Mouse (Mus musculus): ENCODE measurements around the gene Alg3. TPM values are rescaled to one million over a fixed set of nuclear protein-coding genes. Genes with fewer than 3 reads are reported as not detected.

Alg3 gene
- polyA plus RNA-seq, 1 experiment from 2014 or later: 47.3 TPM

DNA sequence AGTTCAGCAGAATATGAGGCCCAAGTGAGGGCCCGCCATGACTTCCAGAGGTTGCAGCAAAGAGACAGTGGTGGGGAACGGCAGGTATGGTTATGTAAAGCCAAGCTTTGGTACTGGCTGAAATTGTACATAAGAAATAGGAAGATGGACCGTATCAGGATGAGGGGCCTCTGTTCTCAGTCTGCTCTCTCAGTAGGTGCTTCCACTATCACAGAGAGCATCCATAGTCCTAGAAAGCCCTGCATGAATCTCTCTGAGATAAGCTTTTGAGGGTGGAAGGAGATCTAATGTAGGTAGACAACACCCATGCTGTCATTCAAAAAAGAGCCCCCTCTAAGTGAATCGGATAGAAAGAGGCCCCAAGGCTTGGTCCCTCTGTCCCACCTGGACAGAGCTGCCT lies 15.8 kb downstream of the Alg3 start:
- Histone ChIP-seq H3K27me3 (ENCODE audit: control insufficient read depth, insufficient read depth, low read length) (peaks cover 18% of the 10 kb centered on the region), H3K9ac (replicated peaks; ENCODE audit: low read length) (no peak overlapping the region), H3K27ac (replicated peaks; ENCODE audit: low read depth, low read length) (no peak overlapping the region), H3K4me1 (ENCODE audit: control insufficient read depth, insufficient read depth, low read length) (no peaks in the 10 kb centered on the region), H3K9me3 (replicated peaks; ENCODE audit: control insufficient read depth, low read length) (no peaks in the 10 kb centered on the region), H3K4me2 (ENCODE audit: low read depth, low read length) (no peak overlapping the region), H3K36me3 (replicated peaks; ENCODE audit: control insufficient read depth, insufficient read depth, low read depth, low read length) (no peaks in the 10 kb centered on the region), H3K4me3 (ENCODE audit: low read depth, low read length) (no peak overlapping the region)
- no peak for DNase-seq (ENCODE audit: low spot score)
- 85% methylated on average over 4 of the region's 4 CpGs for WGBS
- no peak for ATAC-seq (replicated peaks; ENCODE audit: insufficient number of reproducible peaks, low FRiP score, low TSS enrichment, low read depth)

- Histone ChIP-seq H3K27ac (replicated peaks; ENCODE audit: low read depth, low read length) (no peak overlapping the region), H3K9ac (replicated peaks; ENCODE audit: low read length) (no peak overlapping the region), H3K4me2 (ENCODE audit: low read depth, low read length) (no peak overlapping the region), H3K4me3 (ENCODE audit: low read depth, low read length) (no peak overlapping the region), H3K36me3 (replicated peaks; ENCODE audit: control insufficient read depth, insufficient read depth, low read depth, low read length) (no peaks in the 10 kb centered on the region), H3K9me3 (replicated peaks; ENCODE audit: control insufficient read depth, low read length) (no peaks in the 10 kb centered on the region), H3K4me1 (ENCODE audit: control insufficient read depth, insufficient read depth, low read length) (0 out of 2 replicates have a peak, but pooled peaks cover 3% of the 10 kb centered on the region), H3K27me3 (ENCODE audit: control insufficient read depth, insufficient read depth, low read length) (peaks cover 24% of the 10 kb centered on the region)
- 81% methylated on average over 7 of the region's 7 CpGs for WGBS
- DNase-seq (ENCODE audit: low spot score): no peak
- no peak for ATAC-seq (replicated peaks; ENCODE audit: insufficient number of reproducible peaks, low FRiP score, low TSS enrichment, low read depth)
Observed at GRCm38 (mm10) chr16:20595060-20595673, 16.4 kb downstream of the Alg3 start.

GRCm38 (mm10) chr16:20591076-20591705 lies 20.3 kb downstream of the Alg3 start:
- Histone ChIP-seq H3K9ac (replicated peaks; ENCODE audit: low read length) (no peak overlapping the region), H3K4me3 (ENCODE audit: low read depth, low read length) (peak overlapping the region; percentile 42), H3K36me3 (replicated peaks; ENCODE audit: control insufficient read depth, insufficient read depth, low read depth, low read length) (no peaks in the 10 kb centered on the region), H3K9me3 (replicated peaks; ENCODE audit: control insufficient read depth, low read length) (no peaks in the 10 kb centered on the region), H3K4me2 (ENCODE audit: low read depth, low read length) (peak overlapping the region; percentile 89), H3K27me3 (ENCODE audit: control insufficient read depth, insufficient read depth, low read length) (peaks cover 38% of the 10 kb centered on the region), H3K4me1 (ENCODE audit: control insufficient read depth, insufficient read depth, low read length) (0 out of 2 replicates have a peak, but pooled peaks cover 3% of the 10 kb centered on the region), H3K27ac (replicated peaks; ENCODE audit: low read depth, low read length) (no peak overlapping the region)
- ATAC-seq (replicated peaks; ENCODE audit: insufficient number of reproducible peaks, low FRiP score, low TSS enrichment, low read depth) (no peak), DNase-seq (ENCODE audit: low spot score) (peak; percentile 9)
- 4% methylated on average over 48 of the region's 48 CpGs for WGBS

GRCm38 (mm10) chr16:20590680-20591038 lies 20.9 kb downstream of the Alg3 start:
- ATAC-seq (replicated peaks; ENCODE audit: insufficient number of reproducible peaks, low FRiP score, low TSS enrichment, low read depth) (0 out of 2 replicates have a peak, but pooled peaks have one; percentile 14), DNase-seq (ENCODE audit: low spot score) (no peak)
- Histone ChIP-seq H3K4me3 (ENCODE audit: low read depth, low read length) (peak overlapping the region; percentile 42), H3K4me1 (ENCODE audit: control insufficient read depth, insufficient read depth, low read length) (0 out of 2 replicates have a peak, but pooled peaks cover 3% of the 10 kb centered on the region), H3K36me3 (replicated peaks; ENCODE audit: control insufficient read depth, insufficient read depth, low read depth, low read length) (no peaks in the 10 kb centered on the region), H3K27ac (replicated peaks; ENCODE audit: low read depth, low read length) (no peak overlapping the region), H3K4me2 (ENCODE audit: low read depth, low read length) (peak overlapping the region; percentile 89), H3K9ac (replicated peaks; ENCODE audit: low read length) (no peak overlapping the region; the same call in 1 of the 2 replicates), H3K27me3 (ENCODE audit: control insufficient read depth, insufficient read depth, low read length) (peaks cover 38% of the 10 kb centered on the region), H3K9me3 (replicated peaks; ENCODE audit: control insufficient read depth, low read length) (no peaks in the 10 kb centered on the region)
- 2% methylated on average over 17 of the region's 17 CpGs for WGBS

DNA sequence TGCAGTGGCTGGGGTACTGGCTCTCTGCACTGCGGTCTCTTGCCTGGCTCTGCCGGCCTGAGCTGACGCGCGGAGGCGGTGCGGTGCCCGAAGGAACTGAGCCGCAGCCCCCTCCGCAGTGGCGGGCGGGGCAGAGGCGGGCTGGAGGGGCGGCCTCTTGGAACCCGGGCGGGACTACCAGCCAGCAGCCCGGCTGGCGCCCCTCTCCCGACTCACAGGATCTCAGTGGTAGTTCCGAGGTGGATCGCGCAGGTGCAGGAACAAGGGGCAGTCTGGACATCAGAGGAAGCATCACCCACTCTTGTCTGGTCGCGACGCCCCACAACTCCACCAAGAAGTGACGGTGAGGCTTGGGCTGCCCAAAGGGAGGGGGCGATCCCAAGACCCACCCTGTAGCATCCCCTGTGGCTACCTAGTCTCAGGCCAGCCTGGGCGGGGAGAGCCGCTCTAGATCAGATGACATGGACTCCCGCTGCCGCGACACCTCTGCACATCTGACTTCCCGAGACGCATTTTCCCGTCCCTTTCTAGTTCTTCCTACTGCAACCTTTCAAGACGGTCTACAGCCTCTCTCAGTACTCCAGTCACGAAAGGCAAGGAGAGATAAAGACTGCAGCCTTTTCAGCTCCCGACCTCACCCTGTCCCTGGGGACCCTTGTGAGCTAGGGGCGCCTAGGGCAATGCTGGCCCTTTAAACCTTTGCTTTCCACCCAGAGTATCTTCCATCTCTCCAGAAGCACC lies 21.4 kb downstream of the Alg3 start:
- H3K4me1 ChIP-seq (ENCODE audit: control insufficient read depth, insufficient read depth, low read length): 0 out of 2 replicates have a peak, but pooled peaks cover 3% of the 10 kb centered on the region
- no peaks in the 10 kb centered on the region for H3K9me3 ChIP-seq (replicated peaks; ENCODE audit: control insufficient read depth, low read length)
- H3K9ac ChIP-seq (replicated peaks; ENCODE audit: low read length): peak overlapping the region; percentile 40
- peaks cover 38% of the 10 kb centered on the region for H3K27me3 ChIP-seq (ENCODE audit: control insufficient read depth, insufficient read depth, low read length)
- no peak overlapping the region for H3K27ac ChIP-seq (replicated peaks; ENCODE audit: low read depth, low read length)
- peak overlapping the region; percentile 42 for H3K4me3 ChIP-seq (ENCODE audit: low read depth, low read length)
- ATAC-seq (replicated peaks; ENCODE audit: insufficient number of reproducible peaks, low FRiP score, low TSS enrichment, low read depth) (peak; percentile 78), DNase-seq (ENCODE audit: low spot score) (peak; percentile 70)
- under 1% methylated on average over 39 of the region's 39 CpGs for WGBS
- H3K36me3 ChIP-seq (replicated peaks; ENCODE audit: control insufficient read depth, insufficient read depth, low read depth, low read length): no peaks in the 10 kb centered on the region
- H3K4me2 ChIP-seq (ENCODE audit: low read depth, low read length): peak overlapping the region; percentile 89

DNA sequence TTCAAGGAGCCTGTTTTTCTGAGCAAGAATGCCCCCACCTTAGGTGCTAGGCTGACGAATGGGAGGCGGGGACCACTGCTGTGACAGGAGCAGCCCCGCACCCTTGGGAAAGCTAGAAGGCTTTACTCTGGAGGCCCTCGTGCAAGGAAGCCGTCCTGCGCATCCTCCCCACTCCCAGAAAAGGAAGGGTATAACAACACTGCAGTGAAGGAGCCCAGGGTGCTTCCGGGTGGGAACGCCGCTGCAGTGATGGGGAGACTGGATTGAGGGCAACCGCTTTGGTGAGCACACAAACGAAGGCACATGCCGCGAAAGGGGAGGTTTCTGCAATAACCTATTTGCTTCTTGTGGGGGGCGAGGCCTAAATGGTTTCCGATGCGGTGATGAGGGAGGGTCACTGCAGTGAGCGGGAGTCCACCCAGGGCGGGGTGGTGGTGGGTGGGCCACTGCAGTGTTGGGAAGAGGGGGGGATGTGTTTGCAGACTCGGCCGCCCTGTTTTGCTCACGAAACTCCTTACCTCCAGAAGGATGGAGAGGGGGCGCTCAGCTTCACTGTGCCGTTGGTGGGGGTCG lies 22.1 kb downstream of the Alg3 start, which contains the start of gene Vwa5b2:
Gene Vwa5b2, plus strand, starts transcription at position 106 of the 573 bp plus-strand sequence.
- Histone ChIP-seq H3K4me3 (ENCODE audit: low read depth, low read length) (peak within 1 kb of the TSS; percentile 42), H3K27me3 (ENCODE audit: control insufficient read depth, insufficient read depth, low read length) (peaks cover 38% of the 10 kb centered on the region), H3K9ac (replicated peaks; ENCODE audit: low read length) (peak within 1 kb of the TSS; percentile 40), H3K36me3 (replicated peaks; ENCODE audit: control insufficient read depth, insufficient read depth, low read depth, low read length) (no peaks in the 10 kb centered on the region), H3K9me3 (replicated peaks; ENCODE audit: control insufficient read depth, low read length) (no peaks in the 10 kb centered on the region), H3K4me1 (ENCODE audit: control insufficient read depth, insufficient read depth, low read length) (0 out of 2 replicates have a peak, but pooled peaks cover 3% of the 10 kb centered on the region), H3K4me2 (ENCODE audit: low read depth, low read length) (peak within 1 kb of the TSS; percentile 89), H3K27ac (replicated peaks; ENCODE audit: low read depth, low read length) (no peak within 1 kb of the TSS)
- DNase-seq (ENCODE audit: low spot score): no peak
- WGBS: under 1% methylated on average over 24 of the region's 24 CpGs
- ATAC-seq (replicated peaks; ENCODE audit: insufficient number of reproducible peaks, low FRiP score, low TSS enrichment, low read depth): peak; percentile 55

DNA sequence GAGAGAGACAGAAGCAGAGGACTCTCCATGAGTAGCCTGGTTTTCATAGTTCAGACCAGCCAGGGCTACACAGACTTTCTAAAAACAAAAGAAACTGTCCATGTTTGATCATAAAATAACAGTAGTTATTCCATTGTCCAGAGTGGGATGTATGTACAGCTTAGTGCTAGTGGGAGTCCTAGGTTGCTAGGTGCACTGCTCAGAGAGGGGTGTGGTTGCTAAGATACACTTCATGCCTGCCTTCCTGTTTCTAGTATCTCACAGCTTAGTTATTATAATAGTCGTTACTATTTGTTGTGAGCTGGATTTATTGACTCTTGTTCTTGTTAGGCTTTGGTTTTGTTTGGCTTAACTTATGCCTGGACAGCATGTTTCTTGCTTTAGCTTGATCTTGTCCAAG lies 46.5 kb downstream of the Alg3 start:
- ATAC-seq (replicated peaks; ENCODE audit: insufficient number of reproducible peaks, low FRiP score, low TSS enrichment, low read depth): no peak
- WGBS: 85% methylated on average over 1 of the region's 1 CpGs

More for the DNA sequence above, 46.5 kb downstream of the Alg3 start:
- Histone ChIP-seq H3K9ac (replicated peaks; ENCODE audit: low read length) (no peak overlapping the region), H3K27me3 (ENCODE audit: control insufficient read depth, insufficient read depth, low read length) (no peaks in the 10 kb centered on the region), H3K9me3 (replicated peaks; ENCODE audit: control insufficient read depth, low read length) (no peaks in the 10 kb centered on the region), H3K4me2 (ENCODE audit: low read depth, low read length) (no peak overlapping the region), H3K4me1 (ENCODE audit: control insufficient read depth, insufficient read depth, low read length) (no peaks in the 10 kb centered on the region), H3K27ac (replicated peaks; ENCODE audit: low read depth, low read length) (no peak overlapping the region), H3K36me3 (replicated peaks; ENCODE audit: control insufficient read depth, insufficient read depth, low read depth, low read length) (peaks cover 7% of the 10 kb centered on the region), H3K4me3 (ENCODE audit: low read depth, low read length) (no peak overlapping the region)
- DNase-seq (ENCODE audit: low spot score): no peak
